In the genomic region with DNA sequence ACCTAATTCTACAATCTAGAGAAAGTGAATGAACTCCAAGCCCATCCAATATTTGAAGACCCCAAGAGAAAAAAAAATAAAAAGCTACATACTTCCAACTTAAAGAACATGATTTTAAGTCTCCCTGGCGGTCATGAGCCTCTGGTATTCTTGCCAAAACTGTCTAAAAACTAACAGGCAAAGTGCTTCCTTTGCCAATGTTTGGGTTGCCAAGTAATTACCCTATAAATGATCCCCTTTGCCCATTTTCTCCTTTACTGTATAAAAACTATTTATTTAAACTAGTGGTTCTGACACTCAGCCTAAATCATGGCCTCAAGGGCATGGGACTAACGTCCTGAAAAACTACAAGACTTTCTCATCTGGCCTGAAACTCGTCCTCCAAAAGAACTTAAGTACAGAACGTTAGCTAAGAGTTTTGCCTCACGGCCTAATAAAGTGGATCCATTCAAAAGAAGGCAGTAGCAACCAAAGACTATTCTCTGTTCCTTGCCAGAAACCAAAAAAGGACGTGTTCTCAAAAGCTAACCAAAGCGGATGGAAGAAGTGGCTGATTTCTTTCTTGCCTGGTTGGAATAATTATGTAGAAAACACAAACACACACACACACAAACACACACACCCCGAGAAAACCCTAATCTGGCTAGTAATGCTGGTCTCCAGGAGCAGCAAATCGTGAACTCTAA, we compare ENCODE assay signal across 8 mouse cellular contexts. TPM values are rescaled to one million over a fixed set of nuclear protein-coding genes. Genes with fewer than 3 reads are reported as not detected.
DNase-seq lines count a peak whose midpoint lies in the region; ATAC-seq and TF ChIP-seq lines count a peak whose summit lies in the region.

No protein-coding gene starts in this region.

- H3K79me2 ChIP-seq in MEL (ENCODE audit: control insufficient read depth, insufficient read depth, low read length, poor library complexity), result peaks cover 26% of the 10 kb centered on the region

- TF ChIP-seq EP300 in MEL (IDR thresholded peaks at IDR 0.05; ENCODE audit: low read depth in 1 of 2, low read length in 2 of 2), result no peak

- TF ChIP-seq CTCF in MEL (IDR thresholded peaks at IDR 0.05 in 2 of 3, conservative IDR thresholded peaks at IDR 0.05 in 1 of 3; ENCODE audit: control insufficient read depth in 1 of 3, insufficient read depth in 1 of 3, low read depth in 2 of 3, low read length in 3 of 3, poor library complexity in 1 of 3, severe bottlenecking in 1 of 3), result no peak

- H3K4me3 ChIP-seq in heart, embryonic 14.5 days (ENCODE audit: control insufficient read depth in 1 of 2, insufficient read depth in 1 of 2, low read depth in 1 of 2, low read length in 2 of 2), result peak overlapping the region; percentile 77 to 82; a peak in 3 of 4 replicates
- peak overlapping the region; percentile 96 to 100 for H3K4me3 ChIP-seq in MEL (ENCODE audit: control insufficient read depth in 1 of 2, insufficient read depth in 1 of 2, low read depth in 2 of 2, low read length in 2 of 2)
- peak overlapping the region; percentile 81 for H3K4me3 ChIP-seq in heart, embryonic 16.5 days (ENCODE audit: low read length)
- peak overlapping the region; percentile 89 for H3K4me3 ChIP-seq in midbrain, embryonic 10.5 days

- H3K4me1 ChIP-seq in heart, embryonic 14.5 days (ENCODE audit: control insufficient read depth in 2 of 2, insufficient read depth in 2 of 2, low read length in 2 of 2), result peaks cover 0 to 9% of the 10 kb centered on the region in 2 experiments; a peak in 3 of 4 replicates
- peaks cover 6 to 21% of the 10 kb centered on the region in 2 experiments; a peak in 3 of 4 replicates for H3K4me1 ChIP-seq in MEL (ENCODE audit: control insufficient read depth in 1 of 2, insufficient read depth in 2 of 2, low read length in 2 of 2)
- H3K4me1 ChIP-seq in heart, embryonic 16.5 days (ENCODE audit: control insufficient read depth, insufficient read depth, low read length), result no peaks in the 10 kb centered on the region
- H3K4me1 ChIP-seq in midbrain, embryonic 10.5 days, result peaks cover 19% of the 10 kb centered on the region

- H3K9me3 ChIP-seq in heart, embryonic 14.5 days (ENCODE audit: control insufficient read depth, low read length), result no peaks in the 10 kb centered on the region
- H3K9me3 ChIP-seq in MEL (replicated peaks; ENCODE audit: insufficient read depth, low read length), result no peaks in the 10 kb centered on the region
- H3K9me3 ChIP-seq in heart, embryonic 16.5 days (replicated peaks; ENCODE audit: control insufficient read depth, low read length), result no peaks in the 10 kb centered on the region
- no peaks in the 10 kb centered on the region for H3K9me3 ChIP-seq in midbrain, embryonic 10.5 days (replicated peaks)

- no peaks in the 10 kb centered on the region for H3K27me3 ChIP-seq in heart, embryonic 14.5 days (ENCODE audit: control insufficient read depth, insufficient read depth, low read length)
- H3K27me3 ChIP-seq in MEL (ENCODE audit: control insufficient read depth in 1 of 2, insufficient read depth in 2 of 2, low read length in 2 of 2), result no peaks in the 10 kb centered on the region
- H3K27me3 ChIP-seq in heart, embryonic 16.5 days (ENCODE audit: control insufficient read depth, insufficient read depth, low read length), result no peaks in the 10 kb centered on the region
- peaks cover 11% of the 10 kb centered on the region for H3K27me3 ChIP-seq in midbrain, embryonic 10.5 days (ENCODE audit: low read depth, poor library complexity, severe bottlenecking)

- peak overlapping the region; percentile 87 for H3K9ac ChIP-seq in heart, embryonic 14.5 days (ENCODE audit: low read length)
- peak overlapping the region; percentile 94 for H3K9ac ChIP-seq in MEL (ENCODE audit: control insufficient read depth, low read depth, low read length, poor library complexity, severe bottlenecking)
- peak overlapping the region; percentile 86 for H3K9ac ChIP-seq in heart, embryonic 16.5 days (ENCODE audit: low read length)

- ATAC-seq in heart, embryonic 14.5 days (ENCODE audit: insufficient number of reproducible peaks, insufficient read depth, low FRiP score, low read depth), result no peak
- ATAC-seq in heart, embryonic 16.5 days (replicated peaks; ENCODE audit: extremely low read depth, insufficient read depth, low FRiP score), result no peak

- 52% methylated on average over 9 of the region's 9 CpGs for WGBS in heart, embryonic 14.5 days
- WGBS in heart, embryonic 16.5 days, result 51% methylated on average over 9 of the region's 9 CpGs
- WGBS in midbrain, embryonic 10.5 days, result 56% methylated on average over 9 of the region's 9 CpGs

- peak overlapping the region; percentile 84 for H3K4me2 ChIP-seq in heart, embryonic 14.5 days (ENCODE audit: low read length)
- peak overlapping the region; percentile 72 for H3K4me2 ChIP-seq in heart, embryonic 16.5 days (ENCODE audit: low read depth, low read length)

- H3K36me3 ChIP-seq in heart, embryonic 14.5 days (ENCODE audit: control insufficient read depth, insufficient read depth, low read length), result no peaks in the 10 kb centered on the region
- H3K36me3 ChIP-seq in MEL (ENCODE audit: control insufficient read depth in 1 of 2, insufficient read depth in 2 of 2, low read length in 2 of 2), result peaks cover 2 to 28% of the 10 kb centered on the region in 2 experiments; a peak in 3 of 4 replicates
- H3K36me3 ChIP-seq in heart, embryonic 16.5 days (ENCODE audit: control insufficient read depth, insufficient read depth), result no peaks in the 10 kb centered on the region
- H3K36me3 ChIP-seq in midbrain, embryonic 10.5 days, result no peaks in the 10 kb centered on the region

- H3K27ac ChIP-seq in heart, embryonic 14.5 days (replicated peaks in 1 of 2; ENCODE audit: control insufficient read depth in 1 of 2, insufficient read depth in 1 of 2, low read depth in 2 of 2, low read length in 2 of 2), result no peak overlapping the region
- peak overlapping the region; percentile 67 for H3K27ac ChIP-seq in MEL (ENCODE audit: control insufficient read depth, low read depth, low read length)
- no peak overlapping the region for H3K27ac ChIP-seq in heart, embryonic 16.5 days (ENCODE audit: low read length)
- 0 out of 2 replicates have a peak overlapping the region, but pooled peaks have one; percentile 83 for H3K27ac ChIP-seq in midbrain, embryonic 10.5 days (replicated peaks)

- intact Hi-C loops in left cerebral cortex, postnatal 10 days (cut with DNase I), result no loop called here

- TF ChIP-seq RAD21 in MEL (IDR thresholded peaks at IDR 0.05; ENCODE audit: low read depth, low read length), result no peak

- DNase-seq in heart, adult 9 months (ENCODE audit: low spot score in 2 of 2), result no peak
- DNase-seq in MEL (ENCODE audit: low read depth, low spot score), result peak; percentile 71
- DNase-seq in midbrain, embryonic 10.5 days (ENCODE audit: low spot score), result no peak
- no peak for DNase-seq in cerebellum, adult 11 months
- DNase-seq in right cerebral cortex, postnatal 10 days (ENCODE audit: low spot score in 2 of 2), result no peak
- DNase-seq in left cerebral cortex, postnatal 10 days (ENCODE audit: extremely low spot score in 1 of 2, low spot score in 2 of 2), result no peak

- no peak for TF ChIP-seq POLR2A in MEL (IDR thresholded peaks at IDR 0.05; ENCODE audit: control insufficient read depth in 1 of 2, insufficient read depth in 1 of 2, low read depth in 1 of 2, low read length in 2 of 2, poor library complexity in 1 of 2)

TF ChIP-seq in MEL, 35 proteins besides CTCF, POLR2A, EP300 and RAD21:
- no peak for TF ChIP-seq ZKSCAN1 (IDR thresholded peaks at IDR 0.05; ENCODE audit: low read depth, low read length)
- no peak for TF ChIP-seq MAZ (IDR thresholded peaks at IDR 0.05; ENCODE audit: low read depth, low read length)

RNA-seq across cellular contexts. Expression of a gene that starts 12.9 kb away (rescaled TPM):
- polyA plus RNA-seq in heart, embryonic 14.5 days (2014; fragmentation: Nextera tagmentation; extraction: Ambion mirVana), result 24.7 and 27.6 TPM in 2 replicates
- total RNA-seq in MEL (2012; rRNA removed), result 41.7 and 44.3 TPM in 2 replicates
- polyA plus RNA-seq in MEL (2012; ENCODE audit: insufficient read depth in 1 of 2, insufficient read length in 2 of 2, low read depth in 1 of 2, low replicate concordance in 2 of 2, missing spikeins in 1 of 2), result 10 to 100 TPM in 1 of 2 experiments, not detected in 1; 17.2 TPM
- 17.5 and 19.9 TPM in 2 replicates for polyA plus RNA-seq in heart, embryonic 16.5 days (2015; fragmentation: Nextera tagmentation; extraction: Ambion mirVana)
- 19.4 and 19.5 TPM in 2 replicates for polyA plus RNA-seq in midbrain, embryonic 10.5 days (2016; fragmentation: Nextera tagmentation; extraction: Ambion mirVana)
- 10 to 100 TPM; 14.5 to 16.1 TPM for total RNA-seq in left cerebral cortex, postnatal 10 days (2021)

RNA-seq across cellular contexts. Expression of a gene that starts 53.1 kb away (rescaled TPM):
- 5.7 and 6.5 TPM in 2 replicates for polyA plus RNA-seq in heart, embryonic 14.5 days (2014; fragmentation: Nextera tagmentation; extraction: Ambion mirVana)
- 0.12 and 0.16 TPM in 2 replicates for total RNA-seq in MEL (2012; rRNA removed)
- under 1 TPM in 1 of 2 experiments, not detected in 1; 0.99 TPM for polyA plus RNA-seq in MEL (2012; ENCODE audit: insufficient read depth in 1 of 2, insufficient read length in 2 of 2, low read depth in 1 of 2, low replicate concordance in 2 of 2, missing spikeins in 1 of 2)
- polyA plus RNA-seq in heart, embryonic 16.5 days (2015; fragmentation: Nextera tagmentation; extraction: Ambion mirVana), result 3.2 and 3.8 TPM in 2 replicates
- 7.7 and 10.0 TPM in 2 replicates for polyA plus RNA-seq in midbrain, embryonic 10.5 days (2016; fragmentation: Nextera tagmentation; extraction: Ambion mirVana)
- 1 to 10 TPM; 4.2 to 5.5 TPM for total RNA-seq in left cerebral cortex, postnatal 10 days (2021)

Comparison
In these comparisons a context has a peak if more than half of its experiments do, and no peak if none do; other contexts are left out.
1. H3K27ac ChIP-seq: peak in MEL (single experiment) and midbrain, embryonic 10.5 days (single experiment); none in heart, embryonic 14.5 days (0 of 2) and heart, embryonic 16.5 days (single experiment).
2. Peak in every context shown above with its lines, with median percentiles within 50 percentile points of each other: H3K4me3 ChIP-seq and H3K9ac ChIP-seq.